Mouse (Mus musculus) layer of hippocampus, adult 11-12 months (tissue): ENCODE results near the gene Aqp6.
A peak's percentile ranks its signal among the peaks of the same experiment; 100 is the strongest.

ENCODE experiments used
- DNase-seq: peaks from one replicate; pipeline ENCODE4 v3.0.0; 2022; ENCODE audit warnings: low spot score

Aqp6 gene

GRCm38 (mm10) chr15:99597596-99597995 lies 3.6 kb upstream of the Aqp6 start:
- no peak for DNase-seq

GRCm38 (mm10) chr15:99599245-99600070 lies 1.7 kb upstream of the Aqp6 start:
- DNase-seq, result no peak

- DNase-seq, result no peak
These were observed 572 bp downstream of the Aqp6 start for GRCm38 (mm10) chr15:99601823-99602120.

GRCm38 (mm10) chr15:99602206-99602820 lies 1.1 kb downstream of the Aqp6 start:
- DNase-seq, result no peak

- DNase-seq, result no peak
These were observed 2.0 kb downstream of the Aqp6 start for GRCm38 (mm10) chr15:99603216-99603615.

GRCm38 (mm10) chr15:99605595-99605994 lies 4.4 kb downstream of the Aqp6 start:
- no peak for DNase-seq

GRCm38 (mm10) chr15:99606515-99606914 lies 5.3 kb downstream of the Aqp6 start:
- no peak for DNase-seq

GRCm38 (mm10) chr15:99607388-99608113 lies 6.4 kb downstream of the Aqp6 start:
- peak; percentile 40 for DNase-seq

GRCm38 (mm10) chr15:99608382-99609125 lies 7.4 kb downstream of the Aqp6 start:
- DNase-seq, result no peak

GRCm38 (mm10) chr15:99611563-99611962 lies 10.4 kb downstream of the Aqp6 start:
- no peak for DNase-seq

GRCm38 (mm10) chr15:99614273-99614672 lies 13.1 kb downstream of the Aqp6 start:
- DNase-seq, result no peak

- DNase-seq, result no peak
These were observed 13.6 kb downstream of the Aqp6 start for GRCm38 (mm10) chr15:99614753-99615152.

GRCm38 (mm10) chr15:99615246-99615645 lies 14.0 kb downstream of the Aqp6 start:
- DNase-seq, result no peak

- no peak for DNase-seq
These were observed 17.4 kb downstream of the Aqp6 start for GRCm38 (mm10) chr15:99618595-99618994.

- DNase-seq, result peak; percentile 48
These were observed 18.6 kb downstream of the Aqp6 start for GRCm38 (mm10) chr15:99619821-99620220.

GRCm38 (mm10) chr15:99622063-99622462 lies 20.9 kb downstream of the Aqp6 start:
- no peak for DNase-seq

- no peak for DNase-seq
These were observed 30.4 kb downstream of the Aqp6 start for GRCm38 (mm10) chr15:99631618-99632017.

GRCm38 (mm10) chr15:99634702-99635101 lies 33.5 kb downstream of the Aqp6 start:
- DNase-seq, result no peak

- DNase-seq, result no peak
These were observed 36.4 kb downstream of the Aqp6 start for GRCm38 (mm10) chr15:99637405-99638123.

GRCm38 (mm10) chr15:99638124-99638485 lies 36.9 kb downstream of the Aqp6 start:
- no peak for DNase-seq

GRCm38 (mm10) chr15:99642622-99643021 lies 41.4 kb downstream of the Aqp6 start:
- no peak for DNase-seq

- no peak for DNase-seq
These were observed 42.6 kb downstream of the Aqp6 start for GRCm38 (mm10) chr15:99643832-99644231.
